Mouse (Mus musculus) ES-Bruce4 (cell line): ENCODE results near the gene Shcbp1.

Experiments used
- CTCF ChIP-seq: IDR thresholded peaks from one replicate; pipeline ENCODE4 v1.8.1; 2011; ENCODE audit warnings: low read depth, low read length
- EP300 ChIP-seq: IDR thresholded peaks from 2 replicates; pipeline ENCODE4 v1.6.1; 2011; ENCODE audit warnings: low read depth, low read length; ENCODE audit not compliant: insufficient read depth

- TF ChIP-seq CTCF (no peak), EP300 (no peak)
Observed at GRCm38 (mm10) chr8:4753048-4753447, 26.3 kb downstream of the Shcbp1 start.
